Mouse (Mus musculus) testis, adult 2 months (tissue): ENCODE results near the gene Agpat4. TPM values are rescaled to one million over a fixed set of nuclear protein-coding genes. Genes with fewer than 3 reads are reported as not detected.
A peak's percentile ranks its signal among the peaks of the same experiment; 100 is the strongest.
"Not testable (repeated sequence)": the region's sequence is repeated elsewhere in the genome, so short reads cannot be mapped to it uniquely, and the experiment has no call there.

ENCODE experiments used
- H3K27ac ChIP-seq: fragments of 200-500 bp; 2 replicates; pipeline ENCODE4 v1.5.1; 2012; ENCODE audit warnings: low read depth, low read length; ENCODE audit not compliant: control insufficient read depth, insufficient read depth
- H3K27me3 ChIP-seq: fragments of 200-500 bp; 2 replicates; pipeline ENCODE4 v1.6.1; 2012; ENCODE audit warnings: mild to moderate bottlenecking, low read length, moderate library complexity; ENCODE audit not compliant: control insufficient read depth, insufficient read depth
- H3K36me3 ChIP-seq: fragments of 200-500 bp; 2 replicates; pipeline ENCODE4 v1.6.1; 2012; ENCODE audit warnings: mild to moderate bottlenecking, low read length; ENCODE audit not compliant: control insufficient read depth, insufficient read depth
- H3K4me1 ChIP-seq: fragments of 200-500 bp; 2 replicates; pipeline ENCODE4 v1.6.1; 2012; ENCODE audit warnings: low read length; ENCODE audit not compliant: control insufficient read depth, insufficient read depth
- H3K4me3 ChIP-seq: fragments of 200-500 bp; 2 replicates; pipeline ENCODE4 v1.5.1; 2012; ENCODE audit warnings: low read depth, mild to moderate bottlenecking, low read length, moderate library complexity, mixed read lengths; ENCODE audit not compliant: control insufficient read depth
- CTCF ChIP-seq: fragments of 200-500 bp; IDR thresholded peaks from 2 replicates; pipeline ENCODE4 v1.5.1; 2012; ENCODE audit warnings: low read depth, mild to moderate bottlenecking, inconsistent platforms, low read length, moderate library complexity; ENCODE audit not compliant: control insufficient read depth, insufficient read depth, insufficient replicate concordance
- POLR2A ChIP-seq: fragments of 200-500 bp; IDR thresholded peaks from 2 replicates; pipeline ENCODE4 v1.6.1; 2012; ENCODE audit warnings: low read depth, mild to moderate bottlenecking, inconsistent platforms, low read length, moderate library complexity; ENCODE audit not compliant: control insufficient read depth
- polyA plus RNA-seq: library from polyadenylated mRNA; depleted of rRNA; stranded (reverse); fragments of >200 nt; gene quantifications from 2 replicates; pipeline ENCODE4 v1.2.3, GENCODE M21; 2012

Gene Agpat4
- polyA plus RNA-seq, 1 experiment: 18.4 TPM

GRCm38 (mm10) chr17:12115086-12115485 lies 3.4 kb upstream of the Agpat4 start:
- H3K27me3 ChIP-seq: no peaks in the 10 kb centered on the region
- H3K4me3 ChIP-seq: no peak overlapping the region
- H3K27ac ChIP-seq: no peak overlapping the region
- no peaks in the 10 kb centered on the region for H3K36me3 ChIP-seq
- TF ChIP-seq CTCF (no peak), POLR2A (no peak)
- peaks cover 6% of the 10 kb centered on the region for H3K4me1 ChIP-seq

- no peak for TF ChIP-seq CTCF
- no peak for TF ChIP-seq POLR2A
- H3K36me3 ChIP-seq: no peaks in the 10 kb centered on the region
- H3K4me1 ChIP-seq: peaks cover 6% of the 10 kb centered on the region
- no peak overlapping the region; the same call in 1 of the 2 replicates for H3K4me3 ChIP-seq
- no peaks in the 10 kb centered on the region for H3K27me3 ChIP-seq
- H3K27ac ChIP-seq: no peak overlapping the region
These were observed 373 bp upstream of the Agpat4 start for GRCm38 (mm10) chr17:12118131-12118530.

GRCm38 (mm10) chr17:12118926-12119641 lies 580 bp downstream of the Agpat4 start:
- Histone ChIP-seq H3K36me3 (no peaks in the 10 kb centered on the region), H3K4me3 (peak overlapping the region; percentile 78), H3K27me3 (no peaks in the 10 kb centered on the region), H3K4me1 (peaks cover 6% of the 10 kb centered on the region), H3K27ac (no peak overlapping the region)
- no peak for TF ChIP-seq CTCF
- TF ChIP-seq POLR2A: no peak; the same call in 1 of the 2 replicates

GRCm38 (mm10) chr17:12119675-12120074 lies 1.2 kb downstream of the Agpat4 start:
- Histone ChIP-seq H3K4me3 (peak overlapping the region; percentile 32), H3K27me3 (no peaks in the 10 kb centered on the region), H3K36me3 (no peaks in the 10 kb centered on the region), H3K27ac (no peak overlapping the region), H3K4me1 (peaks cover 6% of the 10 kb centered on the region)
- TF ChIP-seq POLR2A (no peak), CTCF (no peak)

GRCm38 (mm10) chr17:12120268-12120667 lies 1.8 kb downstream of the Agpat4 start:
- TF ChIP-seq POLR2A (no peak), CTCF (no peak)
- Histone ChIP-seq H3K4me3 (no peak overlapping the region), H3K36me3 (no peaks in the 10 kb centered on the region), H3K4me1 (peaks cover 11% of the 10 kb centered on the region), H3K27me3 (no peaks in the 10 kb centered on the region), H3K27ac (no peak overlapping the region)

GRCm38 (mm10) chr17:12121226-12121794 lies 2.8 kb downstream of the Agpat4 start:
- H3K36me3 ChIP-seq: no peaks in the 10 kb centered on the region
- peak overlapping the region; percentile 3; the same call in 1 of the 2 replicates for H3K27ac ChIP-seq
- no peak for TF ChIP-seq POLR2A
- no peak for TF ChIP-seq CTCF
- H3K27me3 ChIP-seq: no peaks in the 10 kb centered on the region
- H3K4me3 ChIP-seq: no peak overlapping the region
- peaks cover 14% of the 10 kb centered on the region for H3K4me1 ChIP-seq

- H3K27me3 ChIP-seq, H3K36me3 ChIP-seq, H3K27ac ChIP-seq, H3K4me3 ChIP-seq: not testable (repeated sequence)
- peaks cover 14% of the 10 kb centered on the region for H3K4me1 ChIP-seq
These were observed 3.8 kb downstream of the Agpat4 start for GRCm38 (mm10) chr17:12122262-12122661.

- Histone ChIP-seq H3K27ac (peak overlapping the region; percentile 19; the same call in 1 of the 2 replicates), H3K4me3 (no peak overlapping the region), H3K36me3 (no peaks in the 10 kb centered on the region), H3K27me3 (no peaks in the 10 kb centered on the region), H3K4me1 (peaks cover 16% of the 10 kb centered on the region)
- TF ChIP-seq CTCF (no peak), POLR2A (no peak)
These were observed 4.7 kb downstream of the Agpat4 start for GRCm38 (mm10) chr17:12123168-12123567.
